Mouse (Mus musculus): ENCODE measurements around the gene Mecom.

DNA sequence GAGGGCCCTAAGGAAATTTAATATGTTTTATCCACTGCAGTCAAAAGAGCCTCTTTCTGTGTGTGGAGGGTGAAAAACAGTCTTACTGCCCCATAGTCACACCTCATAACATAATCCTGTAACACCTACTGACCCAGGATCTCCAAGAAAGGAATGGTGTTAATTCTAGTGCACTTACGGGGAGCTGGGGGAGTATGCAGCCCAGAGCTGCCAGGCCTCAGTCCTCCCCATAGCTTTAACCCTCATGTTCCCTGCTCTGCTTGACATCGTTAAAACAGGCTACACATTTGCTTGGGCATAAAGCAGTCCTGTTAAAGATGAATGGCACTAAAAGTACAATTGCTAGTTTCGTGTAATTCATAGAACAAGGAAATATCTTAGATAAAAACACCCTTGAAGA, 335.0 kb downstream of the Mecom start:
- TF ChIP-seq CTCF (IDR thresholded peaks at IDR 0.05; ENCODE audit: control insufficient read depth, insufficient read depth, insufficient replicate concordance, low read depth, low read length): no peak
- TF ChIP-seq POLR2A (IDR thresholded peaks at IDR 0.05; ENCODE audit: control insufficient read depth, low read depth, low read length): no peak
